Mouse (Mus musculus) ES-E14 (cell line): Measurements from ENCODE around the gene Suv39h2. TPM values are rescaled to one million over a fixed set of nuclear protein-coding genes. Genes with fewer than 3 reads are reported as not detected.

Experiments
- DNase-seq: peaks from one replicate; pipeline ENCODE4 v3.0.0-alpha.2; 2013; ENCODE audit warnings: low read depth, low spot score
- H3K27ac ChIP-seq: 2 replicates; pipeline ENCODE4 v1.5.1; 2012; ENCODE audit warnings: low read depth, mild to moderate bottlenecking, low read length, moderate library complexity, mixed read lengths; ENCODE audit not compliant: poor library complexity, insufficient read depth, severe bottlenecking
- H3K36me3 ChIP-seq: 2 replicates; pipeline ENCODE4 v1.6.1; 2012; ENCODE audit warnings: mild to moderate bottlenecking, low read length, moderate library complexity, mixed read lengths; ENCODE audit not compliant: control insufficient read depth, poor library complexity, insufficient read depth, severe bottlenecking
- H3K4me1 ChIP-seq, 2 experiments: fragments of 150-350 bp in 1 of 2; sonication (generic) in 1 of 2; 2 replicates each; pipeline ENCODE4 v1.6.1; 2012; ENCODE audit warnings: low read length in 2 of 2, mild to moderate bottlenecking in 1 of 2, mixed read lengths in 1 of 2; ENCODE audit not compliant: control insufficient read depth in 2 of 2, insufficient read depth in 2 of 2, poor library complexity in 1 of 2
- H3K4me3 ChIP-seq, 2 experiments: fragments of 150-350 bp in 1 of 2; sonication (generic) in 1 of 2; 2 replicates each; pipeline ENCODE4 v1.5.1; 2012; ENCODE audit warnings: low read length in 2 of 2, low read depth in 1 of 2, mild to moderate bottlenecking in 1 of 2, mixed read lengths in 1 of 2; ENCODE audit not compliant: insufficient read depth in 1 of 2, poor library complexity in 1 of 2, severe bottlenecking in 1 of 2
- H3K9ac ChIP-seq: 2 replicates; pipeline ENCODE4 v1.6.1; 2012; ENCODE audit warnings: low read depth, mild to moderate bottlenecking, low read length, mixed read lengths; ENCODE audit not compliant: poor library complexity, insufficient read depth, severe bottlenecking
- H3K9me3 ChIP-seq: fragments of 150-350 bp; sonication (generic); 2 replicates; pipeline ENCODE4 v1.6.1; 2012; ENCODE audit warnings: low read depth, mild to moderate bottlenecking, low read length; ENCODE audit not compliant: control insufficient read depth, insufficient read depth
- CHD2 ChIP-seq: IDR thresholded peaks from 2 replicates; pipeline ENCODE4 v1.6.1; 2014; ENCODE audit warnings: mild to moderate bottlenecking, low read depth, low read length, inconsistent platforms
- HCFC1 ChIP-seq: IDR thresholded peaks from 2 replicates; pipeline ENCODE4 v1.6.1; 2012; ENCODE audit warnings: low read length, inconsistent platforms, borderline replicate concordance; ENCODE audit not compliant: insufficient read depth
- MAFK ChIP-seq: IDR thresholded peaks from 2 replicates; pipeline ENCODE4 v1.6.1; 2014; ENCODE audit warnings: mild to moderate bottlenecking, low read depth, low read length, inconsistent platforms; ENCODE audit not compliant: insufficient read depth
- ZC3H11A ChIP-seq: IDR thresholded peaks from 2 replicates; pipeline ENCODE4 v1.6.1; 2012; ENCODE audit warnings: low read depth, mild to moderate bottlenecking, inconsistent platforms, low read length, borderline replicate concordance
- ZNF384 ChIP-seq: IDR thresholded peaks from 2 replicates; pipeline ENCODE4 v1.6.1; 2012; ENCODE audit warnings: low read depth, low read length, inconsistent platforms
- in situ Hi-C, 2 experiments: fragments of 600-800 bp; cut with MboI; formaldehyde crosslinking; loops; one replicate each; pipeline ENCODE4 v1.15.1; 2025; ENCODE audit warnings: low sequenced_read_pairs in 2 of 2, inconsistent platforms in 1 of 2; ENCODE audit not compliant: unreplicated experiment in 2 of 2
- total RNA-seq: library from RNA; depleted of rRNA; stranded (reverse); fragments of 300-350 nt; gene quantifications from 2 replicates; pipeline ENCODE4 v1.2.3, GENCODE M21; 2012

Suv39h2 gene
- total RNA-seq, 1 experiment, result 21.3 TPM

DNA sequence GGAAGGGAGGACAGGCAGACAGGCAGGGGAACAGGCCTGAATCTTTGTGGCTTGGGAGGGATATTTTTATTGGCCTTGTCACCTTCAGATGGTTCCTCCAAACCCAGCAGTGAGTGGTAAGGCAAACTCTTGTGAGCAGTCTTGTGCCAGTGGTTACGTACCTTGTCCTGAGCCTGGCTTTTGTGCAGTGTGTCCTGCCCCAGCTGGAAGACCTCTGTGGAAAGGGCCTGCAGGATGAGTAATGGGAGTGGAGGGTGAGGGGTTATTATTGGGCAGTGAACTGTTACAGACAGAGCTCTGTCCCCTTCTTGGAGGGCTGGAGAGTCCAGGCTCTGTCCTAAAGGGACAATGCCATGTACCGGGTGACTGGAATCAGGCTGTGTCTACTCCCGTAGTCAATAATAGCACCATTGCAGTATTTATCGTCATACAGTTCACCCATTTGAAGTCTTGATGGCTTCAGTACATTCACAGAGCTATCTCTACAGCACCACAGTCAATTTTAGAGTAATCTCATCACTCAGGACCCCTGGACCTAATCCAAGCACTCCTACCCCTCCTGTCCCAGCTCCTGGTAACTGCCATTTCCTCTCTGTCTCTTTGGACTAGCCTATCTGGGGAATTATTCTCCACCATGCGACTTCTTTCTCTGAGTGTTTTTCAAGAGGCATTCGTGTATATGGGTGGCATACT is 39.3 kb downstream of the Suv39h2 start:
- H3K9me3 ChIP-seq, result no peaks in the 10 kb centered on the region
- TF ChIP-seq MAFK (no peak), ZC3H11A (no peak), HCFC1 (no peak), ZNF384 (no peak), CHD2 (no peak)
- in situ Hi-C loops, result no loop called here
- H3K27ac ChIP-seq, result no peak overlapping the region
- DNase-seq, result no peak
- no peak overlapping the region for H3K4me3 ChIP-seq
- H3K4me1 ChIP-seq, result no peaks in the 10 kb centered on the region
- H3K9ac ChIP-seq, result no peak overlapping the region
- no peaks in the 10 kb centered on the region; the same call in none of the 2 replicates for H3K36me3 ChIP-seq

DNA sequence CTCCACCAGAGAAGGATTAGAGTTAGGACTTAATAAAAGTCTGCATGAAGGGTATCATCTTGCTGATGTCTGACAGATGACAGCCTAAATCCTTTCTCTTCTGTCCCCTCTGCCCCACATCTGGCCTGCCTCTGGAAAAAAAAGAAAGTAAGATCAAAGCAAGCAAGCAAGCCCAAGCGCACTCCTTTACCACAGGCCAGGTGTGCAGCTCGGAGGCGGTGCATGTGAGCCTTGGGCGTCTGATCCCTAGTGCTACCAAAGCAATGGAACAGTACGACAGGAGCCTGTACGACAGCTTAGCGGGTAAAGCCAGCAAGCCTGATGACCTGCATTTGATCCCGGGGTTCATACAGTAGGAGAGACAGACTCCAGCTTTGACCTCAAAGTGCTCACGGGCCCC is 43.9 kb downstream of the Suv39h2 start:
- H3K27ac ChIP-seq, result no peak overlapping the region
- no peaks in the 10 kb centered on the region; the same call in 1 of the 2 replicates for H3K36me3 ChIP-seq
- H3K4me1 ChIP-seq, result no peaks in the 10 kb centered on the region; a peak in 1 of 4 replicates
- DNase-seq, result no peak
- H3K9me3 ChIP-seq, result no peaks in the 10 kb centered on the region
- H3K4me3 ChIP-seq, result no peak overlapping the region
- no peak overlapping the region for H3K9ac ChIP-seq
- TF ChIP-seq ZNF384, result no peak
- no peak for TF ChIP-seq HCFC1
- TF ChIP-seq MAFK, result no peak
- TF ChIP-seq CHD2, result no peak
- TF ChIP-seq ZC3H11A, result no peak
- in situ Hi-C loops, result no loop called here

DNA sequence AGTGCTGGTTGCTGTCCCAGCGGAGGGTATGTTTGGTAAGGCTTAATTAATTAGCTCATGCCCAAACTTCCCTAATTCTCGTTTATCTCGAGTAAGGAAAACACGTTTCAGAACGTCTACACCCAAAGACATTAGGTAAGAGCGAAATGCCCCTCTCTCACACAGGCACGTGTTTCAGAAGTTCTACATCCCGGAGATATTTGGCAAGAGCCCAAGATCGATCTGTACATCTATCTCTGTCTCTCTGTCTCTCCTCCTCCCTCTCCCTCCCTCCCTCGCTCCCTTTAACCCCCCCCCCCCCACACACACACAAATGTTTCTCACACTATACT is 50.3 kb downstream of the Suv39h2 start:
- in situ Hi-C loops, result no loop called here
- peaks cover 5 to 7% of the 10 kb centered on the region in 2 experiments for H3K4me1 ChIP-seq
- no peak overlapping the region for H3K27ac ChIP-seq
- TF ChIP-seq ZNF384, result no peak
- no peak for TF ChIP-seq CHD2
- H3K9ac ChIP-seq, result peak overlapping the region; percentile 77
- peak overlapping the region; percentile 79 to 95 for H3K4me3 ChIP-seq
- H3K9me3 ChIP-seq, result no peaks in the 10 kb centered on the region
- DNase-seq, result no peak
- no peaks in the 10 kb centered on the region for H3K36me3 ChIP-seq

DNA sequence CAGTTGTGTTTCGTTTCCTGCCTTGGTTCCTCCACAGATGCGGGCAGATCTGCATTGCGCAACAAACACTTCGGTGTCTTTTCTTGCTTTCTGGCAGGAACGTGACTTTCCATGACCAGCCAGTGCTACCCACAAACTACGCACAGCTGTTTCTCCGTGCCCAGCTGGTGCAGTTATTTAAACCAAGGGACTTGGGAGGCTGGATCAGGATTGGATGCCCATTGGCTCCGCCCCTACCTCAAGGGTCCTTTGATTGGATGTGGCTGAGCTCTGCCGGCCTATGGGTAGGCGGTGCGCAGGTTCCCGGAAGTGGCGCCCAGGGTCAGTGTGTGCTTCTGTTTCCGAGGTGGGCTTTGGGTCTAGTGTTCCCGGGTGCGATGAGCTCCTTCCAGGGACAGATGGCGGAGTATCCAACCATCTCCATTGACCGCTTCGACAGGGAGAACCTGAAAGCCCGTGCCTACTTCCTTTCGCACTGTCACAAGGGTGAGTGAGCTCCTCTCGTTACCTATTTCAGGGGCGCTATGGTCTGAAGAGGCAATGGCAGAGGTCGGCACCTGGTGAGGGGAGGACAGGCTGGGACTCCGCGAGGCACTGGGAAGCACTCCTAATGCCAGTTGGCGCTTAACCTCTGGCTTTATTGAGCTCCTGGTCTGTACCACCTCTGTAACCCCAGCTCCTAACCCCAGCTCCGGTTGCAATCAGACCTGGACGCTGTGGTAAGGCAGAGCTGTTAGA is 50.8 kb downstream of the Suv39h2 start, which contains the start of gene Dclre1c:
TSS of gene Dclre1c (plus strand) at position 291 of the 738 bp plus-strand sequence.
- in situ Hi-C loops, result no loop called here
- peak within 1 kb of the TSS; percentile 77 for H3K9ac ChIP-seq
- peak within 1 kb of the TSS; percentile 79 to 95 for H3K4me3 ChIP-seq
- no peak within 1 kb of the TSS for H3K27ac ChIP-seq
- H3K4me1 ChIP-seq, result peaks cover 5 to 7% of the 10 kb centered on the region in 2 experiments
- TF ChIP-seq CHD2 (0 out of 2 replicates have a peak, but pooled peaks have one; percentile 50), ZC3H11A (no peak), MAFK (no peak)
- no peaks in the 10 kb centered on the region for H3K9me3 ChIP-seq
- no peaks in the 10 kb centered on the region for H3K36me3 ChIP-seq
- DNase-seq, result peak; percentile 82
